Mouse (Mus musculus): ENCODE measurements around the gene Ddx41.

The Ddx41 gene

DNA sequence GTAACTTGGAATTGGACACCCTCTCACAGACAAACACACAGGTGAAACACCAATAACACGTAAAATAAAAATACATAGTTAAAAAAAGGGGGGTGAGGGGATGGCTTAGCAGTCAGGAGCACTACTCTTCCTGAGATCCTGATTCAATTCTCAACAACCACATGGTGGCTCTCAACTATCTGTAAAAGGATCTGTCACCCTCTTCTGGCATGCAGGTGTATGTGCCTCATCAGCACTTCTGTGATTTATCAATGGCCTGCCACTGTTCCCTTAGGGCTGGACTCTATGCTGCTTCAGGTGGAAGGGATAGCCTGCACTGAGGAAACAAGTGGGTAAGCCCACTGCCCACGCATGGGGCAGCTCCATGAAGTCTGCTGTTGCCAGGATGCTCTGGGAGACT is 4.5 kb upstream of the Ddx41 start:
- DNase-seq = no peak

DNA sequence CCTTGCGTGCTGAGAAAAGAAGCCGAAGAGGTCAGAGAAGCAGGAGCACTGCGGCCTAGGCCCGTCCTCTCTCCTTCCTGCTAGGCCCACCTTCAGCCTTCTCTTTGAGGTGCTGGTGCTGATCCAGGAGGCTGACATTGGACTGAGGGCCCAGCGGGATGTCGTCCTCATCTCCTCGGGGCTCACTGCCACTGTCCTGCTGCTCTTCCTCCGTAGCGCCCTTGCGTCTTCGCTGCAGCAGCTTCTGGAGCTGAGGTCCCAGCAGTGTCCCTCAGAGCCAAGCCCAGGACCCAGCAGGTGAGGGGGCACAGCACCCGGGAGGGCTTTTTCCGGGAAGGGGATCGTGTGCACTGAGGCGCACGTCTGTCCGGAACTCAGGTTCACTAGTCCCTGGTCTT is 663 bp downstream of the Ddx41 start:
- no peak for DNase-seq

- no peak for DNase-seq
Measured at GRCm38 (mm10) chr13:55535191-55535590, 1.3 kb downstream of the Ddx41 start.

DNA sequence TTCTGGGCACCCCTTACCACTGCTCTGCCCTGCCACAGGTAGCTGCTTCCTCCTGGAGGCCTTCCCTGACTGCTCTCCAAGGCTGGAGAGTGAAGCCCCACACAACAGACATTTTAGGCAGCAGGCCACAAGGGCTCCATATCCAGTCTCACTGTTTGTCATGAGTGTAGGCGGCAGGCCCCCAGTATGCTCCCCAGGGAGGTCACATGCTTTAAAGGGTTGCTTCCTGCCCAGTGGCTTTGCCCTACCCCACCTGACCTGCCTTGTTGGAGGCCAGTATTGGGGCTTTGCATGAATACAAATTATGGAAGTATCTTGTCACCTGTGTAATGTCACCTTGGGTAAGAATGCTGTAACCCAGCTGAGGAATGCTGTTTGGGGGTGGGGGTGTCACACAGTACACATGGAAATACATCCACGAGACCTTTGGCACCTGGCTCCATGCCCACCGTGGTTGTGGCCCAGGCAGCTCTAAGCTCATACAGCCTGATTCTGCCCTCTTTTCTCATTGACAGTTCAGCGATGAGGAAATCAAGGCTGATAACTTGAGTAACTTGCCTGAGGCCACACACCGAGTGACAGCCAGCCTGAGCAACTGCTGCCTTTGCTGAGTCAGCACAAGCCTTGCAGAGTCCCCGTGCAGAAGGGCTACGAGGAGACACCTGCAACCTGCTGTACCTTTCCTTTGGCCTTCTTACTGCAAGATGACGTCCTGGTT is 7.1 kb downstream of the Ddx41 start, which contains the start of gene Dok3:
Gene Dok3, minus strand, starts transcription at position 99 of the 718 bp plus-strand sequence.
- no peak for DNase-seq

DNA sequence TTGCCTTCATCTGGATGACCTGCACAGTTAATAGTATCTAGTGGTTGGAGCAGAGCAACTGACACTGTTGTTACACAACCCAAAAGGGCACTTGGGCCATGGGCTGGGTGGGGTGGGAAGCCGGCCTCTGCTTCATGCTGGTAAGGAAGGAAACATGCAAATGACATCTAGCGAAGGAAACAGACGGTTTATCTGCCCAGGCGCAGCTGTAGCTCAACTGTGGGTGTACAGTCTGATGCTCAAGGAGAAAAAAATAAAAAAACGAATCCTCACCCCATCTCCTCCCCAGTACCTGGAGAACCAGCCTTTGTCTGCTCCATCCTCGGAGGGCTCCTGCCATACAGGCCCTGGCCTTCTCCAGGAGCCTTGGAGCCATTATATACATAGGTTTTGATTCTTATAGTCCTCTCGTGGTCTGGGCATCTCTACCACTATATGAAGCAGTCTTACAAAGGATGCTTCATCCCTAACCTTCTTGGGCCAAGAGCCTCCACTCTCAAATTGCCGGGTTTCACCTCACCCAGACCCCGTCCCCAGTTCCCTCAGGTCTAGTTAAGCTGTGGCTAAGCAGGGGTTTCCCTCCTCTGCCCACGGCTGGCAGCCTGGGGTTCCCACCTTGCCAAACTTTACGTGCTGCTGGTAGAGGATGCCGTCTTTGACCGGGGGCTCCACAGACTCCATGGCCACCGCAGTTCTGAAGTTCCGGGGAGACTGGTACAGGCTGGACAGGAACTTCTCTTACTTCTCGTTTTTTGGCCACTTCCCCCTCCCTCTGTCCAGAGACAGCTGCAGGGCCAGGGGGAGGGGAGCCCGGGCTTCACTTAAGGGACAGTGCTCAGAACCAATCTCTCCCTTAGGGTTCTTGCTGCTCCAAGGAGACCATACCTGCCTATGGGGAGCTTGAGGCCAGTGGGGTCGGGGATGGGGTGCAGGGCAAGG is 8.4 kb downstream of the Ddx41 start:
- no peak for DNase-seq

- DNase-seq = no peak
Measured at GRCm38 (mm10) chr13:55527212-55527611, 9.2 kb downstream of the Ddx41 start.

- DNase-seq = no peak
Measured at GRCm38 (mm10) chr13:55525733-55526553, 10.5 kb downstream of the Ddx41 start.

DNA sequence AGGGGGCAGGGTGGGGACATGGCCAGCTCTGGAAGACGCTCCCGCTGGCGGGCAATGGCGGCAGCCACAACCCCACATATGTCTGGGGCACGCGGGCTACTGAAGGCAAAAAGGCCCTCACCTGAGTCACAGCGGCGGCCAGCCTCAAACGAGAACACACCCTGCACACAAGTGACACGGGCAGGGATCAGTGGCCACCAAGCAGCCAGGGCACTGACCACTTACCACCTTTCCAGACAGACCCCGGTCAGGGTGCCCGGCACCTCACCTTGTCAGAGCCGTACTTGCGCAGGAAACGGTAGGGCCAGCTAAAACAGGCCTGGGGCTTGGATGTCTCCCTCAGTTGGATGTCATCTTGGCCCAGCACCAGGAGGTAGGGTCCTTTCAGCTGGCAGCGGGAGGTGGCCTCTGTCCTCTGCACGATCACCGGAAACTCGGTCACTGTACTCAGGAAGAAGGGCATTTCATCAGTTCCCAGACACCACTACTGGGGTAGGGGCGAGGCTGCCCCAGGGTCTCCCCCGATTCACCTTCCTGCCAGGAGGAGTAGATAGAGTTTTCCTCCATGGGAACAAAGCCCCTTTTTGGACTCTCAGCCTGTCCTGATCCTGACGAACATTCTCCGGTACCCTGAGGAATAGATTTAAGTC is 12.4 kb downstream of the Ddx41 start:
- no peak for DNase-seq

DNA sequence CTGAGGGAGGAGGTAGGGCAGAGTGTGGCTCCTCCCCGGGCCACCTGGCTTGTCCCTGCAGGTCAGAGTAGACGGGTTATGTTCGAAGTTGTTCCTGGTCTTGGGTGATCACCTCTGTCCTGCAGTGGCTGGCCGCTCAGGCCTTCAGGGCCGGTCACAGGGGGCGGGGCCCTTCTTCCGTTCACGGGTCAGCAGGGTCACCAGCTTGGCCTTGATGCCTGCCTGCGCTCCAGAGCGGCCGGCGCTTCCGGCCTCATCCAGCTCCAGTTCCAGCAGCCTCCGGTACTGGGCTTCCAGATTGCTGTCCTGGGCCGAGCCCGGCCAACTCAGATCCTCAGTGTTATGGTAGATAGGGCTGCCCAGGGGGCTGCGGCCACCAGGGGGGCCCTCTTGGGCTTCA is 13.2 kb downstream of the Ddx41 start:
- DNase-seq = peak; percentile 47

- no peak for DNase-seq
Measured at GRCm38 (mm10) chr13:55522730-55523129, 13.7 kb downstream of the Ddx41 start.

- no peak for DNase-seq
Measured at GRCm38 (mm10) chr13:55519606-55520005, 16.9 kb downstream of the Ddx41 start.

DNA sequence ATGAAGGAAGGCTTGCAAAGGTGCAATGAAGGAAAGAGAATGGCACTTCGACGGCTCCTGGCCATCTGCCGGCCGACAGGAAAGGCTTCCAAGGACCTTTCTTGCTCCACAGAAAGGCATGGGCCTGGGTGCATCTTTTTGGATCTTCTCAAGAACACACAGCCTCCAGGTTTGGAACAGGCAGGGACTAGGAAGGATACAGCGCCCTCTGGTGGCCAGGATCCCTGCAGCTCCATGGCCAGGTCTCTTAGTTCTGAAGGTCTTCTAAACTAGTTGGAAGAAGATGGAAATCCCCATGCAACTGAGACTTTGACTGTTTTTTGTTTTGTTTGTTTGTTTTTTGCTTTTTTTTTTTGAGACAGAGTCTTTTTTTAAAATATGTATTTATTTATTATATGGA is 19.5 kb downstream of the Ddx41 start:
- DNase-seq = peak; percentile 89

DNA sequence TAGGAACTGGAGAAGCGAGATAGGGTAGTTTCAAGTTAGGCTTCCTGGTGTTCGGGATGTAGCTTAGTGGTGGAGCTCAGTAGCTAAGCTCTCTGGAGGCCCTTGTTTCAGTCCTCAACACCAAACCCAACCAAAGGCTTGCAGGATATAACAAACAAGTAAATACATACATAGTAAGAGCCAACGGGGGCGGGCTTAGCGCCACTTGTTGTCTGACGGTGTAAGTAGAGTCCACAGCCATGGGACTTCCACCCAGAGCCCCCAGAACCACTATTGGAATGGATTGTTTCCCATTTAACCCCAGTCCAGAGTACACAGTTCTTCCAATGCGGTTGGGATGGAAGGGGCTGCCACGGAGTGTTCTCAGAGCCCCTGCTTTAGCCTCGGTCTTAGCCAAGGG is 22.6 kb downstream of the Ddx41 start:
- no peak for DNase-seq

GRCm38 (mm10) chr13:55513111-55513748 is 23.2 kb downstream of the Ddx41 start, which contains the start of gene Pdlim7:
TSS of gene Pdlim7 (minus strand) at chr13:55513676.
- DNase-seq = peak; percentile 92

DNA sequence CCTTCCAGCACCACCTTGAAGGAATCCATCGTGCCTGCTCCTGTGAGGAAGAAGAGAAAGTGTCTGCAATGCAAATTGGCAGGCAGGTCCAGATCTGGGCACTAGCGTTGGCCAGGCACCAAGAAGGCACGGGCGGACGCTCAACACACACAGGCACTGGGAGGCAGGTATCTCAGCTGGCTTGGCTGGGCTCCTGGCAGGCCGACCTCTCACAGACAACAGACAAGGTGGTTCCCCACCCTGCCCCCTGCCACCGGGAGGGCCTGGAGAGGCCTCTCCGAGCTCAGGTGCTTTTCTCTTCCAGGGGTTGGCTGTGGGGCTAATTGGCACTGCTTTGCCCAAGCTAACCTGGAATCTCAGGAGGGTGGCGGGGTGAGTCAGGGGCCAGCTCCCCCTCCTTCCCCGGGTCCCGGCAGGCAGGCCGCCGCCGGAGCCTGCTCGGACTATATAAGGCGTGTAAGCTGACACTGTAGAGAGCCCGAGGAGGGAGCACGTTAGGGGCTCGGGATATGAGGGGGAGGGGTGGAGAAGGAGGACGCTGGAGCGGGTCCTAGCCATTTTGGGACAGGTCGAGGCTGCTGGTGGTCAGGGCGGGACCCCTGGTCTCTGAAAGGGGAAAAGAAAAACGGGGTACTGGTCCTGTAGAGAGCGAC is 24.0 kb downstream of the Ddx41 start:
- DNase-seq = peak; percentile 87

GRCm38 (mm10) chr13:55511492-55511861 is 25.0 kb downstream of the Ddx41 start:
- DNase-seq = no peak

- peak; percentile 81 for DNase-seq
Measured at GRCm38 (mm10) chr13:55510668-55511491, 25.6 kb downstream of the Ddx41 start.

DNA sequence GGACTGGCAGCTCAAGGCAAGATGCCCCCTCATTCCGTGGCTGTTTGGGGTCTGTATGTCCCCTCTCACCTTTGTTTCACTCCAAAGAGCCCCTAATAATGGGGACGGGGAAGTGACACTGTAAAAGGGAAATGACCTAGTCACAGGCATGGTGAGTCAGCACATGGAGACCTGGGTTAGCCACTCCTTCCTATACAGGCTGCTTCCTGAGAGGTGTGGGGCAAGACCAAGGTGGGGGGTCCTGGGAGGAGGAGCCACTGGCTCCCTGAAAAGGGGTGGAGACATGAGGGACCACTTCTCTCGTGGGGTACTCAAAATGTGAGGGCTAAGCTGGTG is 26.2 kb downstream of the Ddx41 start:
- no peak for DNase-seq

GRCm38 (mm10) chr13:55508531-55508930 is 27.9 kb downstream of the Ddx41 start:
- DNase-seq = no peak

GRCm38 (mm10) chr13:55507877-55508276 is 28.6 kb downstream of the Ddx41 start:
- peak; percentile 41 for DNase-seq

GRCm38 (mm10) chr13:55506697-55507096 is 29.8 kb downstream of the Ddx41 start:
- no peak for DNase-seq
